Mouse (Mus musculus): ENCODE data around the gene Entpd1. TPM values are rescaled to one million over a fixed set of nuclear protein-coding genes. Genes with fewer than 3 reads are reported as not detected.

The Entpd1 gene
- polyA plus RNA-seq, 1 experiment from 2014 or later = 13.1 TPM

GRCm38 (mm10) chr19:40788004-40788714 lies 176.0 kb downstream of the Entpd1 start:
- H3K4me1 ChIP-seq (ENCODE audit: control insufficient read depth, insufficient read depth, low read length) = no peaks in the 10 kb centered on the region
- no peak overlapping the region for H3K4me3 ChIP-seq (ENCODE audit: low read depth, low read length)
- no peak overlapping the region for H3K4me2 ChIP-seq
- ATAC-seq (replicated peaks; ENCODE audit: insufficient number of reproducible peaks, low FRiP score, low TSS enrichment) = no peak
- WGBS (ENCODE audit: insufficient replicate concordance) = 64% methylated on average over 13 of the region's 15 CpGs
- peaks cover 8% of the 10 kb centered on the region; the same call in 1 of the 2 replicates for H3K27me3 ChIP-seq (ENCODE audit: control insufficient read depth, insufficient read depth, low read length)
- H3K9me3 ChIP-seq (replicated peaks; ENCODE audit: control insufficient read depth, low read length) = no peaks in the 10 kb centered on the region
- H3K27ac ChIP-seq (ENCODE audit: low read depth, low read length) = no peak overlapping the region
- no peak overlapping the region for H3K9ac ChIP-seq (ENCODE audit: low read depth, low read length)
- no peaks in the 10 kb centered on the region for H3K36me3 ChIP-seq (ENCODE audit: control insufficient read depth, insufficient read depth, low read length)

- no peak overlapping the region for H3K27ac ChIP-seq (ENCODE audit: low read depth, low read length)
- H3K27me3 ChIP-seq (ENCODE audit: control insufficient read depth, insufficient read depth, low read length) = peaks cover 8% of the 10 kb centered on the region; the same call in 1 of the 2 replicates
- no peak overlapping the region for H3K9ac ChIP-seq (ENCODE audit: low read depth, low read length)
- no peak overlapping the region for H3K4me2 ChIP-seq
- 83% methylated on average over 2 of the region's 2 CpGs for WGBS (ENCODE audit: insufficient replicate concordance)
- H3K4me3 ChIP-seq (ENCODE audit: low read depth, low read length) = no peak overlapping the region
- no peaks in the 10 kb centered on the region for H3K9me3 ChIP-seq (replicated peaks; ENCODE audit: control insufficient read depth, low read length)
- ATAC-seq (replicated peaks; ENCODE audit: insufficient number of reproducible peaks, low FRiP score, low TSS enrichment) = no peak
- no peaks in the 10 kb centered on the region for H3K4me1 ChIP-seq (ENCODE audit: control insufficient read depth, insufficient read depth, low read length)
- H3K36me3 ChIP-seq (ENCODE audit: control insufficient read depth, insufficient read depth, low read length) = no peaks in the 10 kb centered on the region
Measured at GRCm38 (mm10) chr19:40788715-40789084, 176.5 kb downstream of the Entpd1 start.

Other genes starting within 250 kb of the Entpd1 start
- gene Sorbs1, start 98.6 kb upstream of the Entpd1 start, polyA plus RNA-seq (2014; fragmentation: Nextera tagmentation; extraction: Ambion mirVana) = 90.6 and 93.6 TPM in 2 replicates
- gene Aldh18a1, start 23.9 kb upstream of the Entpd1 start, polyA plus RNA-seq (2014; fragmentation: Nextera tagmentation; extraction: Ambion mirVana) = 38.9 and 42.9 TPM in 2 replicates
- gene Tctn3, start 133 bp upstream of the Entpd1 start, polyA plus RNA-seq (2014; fragmentation: Nextera tagmentation; extraction: Ambion mirVana) = 7.6 and 10.3 TPM in 2 replicates
- 0.57 TPM in 1 of 2 replicates, not detected in the other for gene Cc2d2b, start 136.4 kb downstream of the Entpd1 start, polyA plus RNA-seq (2014; fragmentation: Nextera tagmentation; extraction: Ambion mirVana)
- gene Ccnj, start 218.9 kb downstream of the Entpd1 start, polyA plus RNA-seq (2014; fragmentation: Nextera tagmentation; extraction: Ambion mirVana) = 8.5 and 11.9 TPM in 2 replicates

All from heart, embryonic 11.5 days (tissue).